Mouse (Mus musculus) liver, postnatal 0 days (tissue): ENCODE measurements around the gene Ralgapa2.

ENCODE experiments used
- CTCF ChIP-seq: sonication (generic); IDR thresholded peaks from 2 replicates; pipeline ENCODE4 v1.5.1; 2016; ENCODE audit warnings: antibody characterized with exemption, low read depth
- EP300 ChIP-seq: IDR thresholded peaks from 2 replicates; pipeline ENCODE4 v1.6.1; 2016; ENCODE audit warnings: antibody characterized with exemption, low read depth, mild to moderate bottlenecking

- no peak for TF ChIP-seq CTCF
- no peak for TF ChIP-seq EP300
These were observed 85.8 kb downstream of the Ralgapa2 start for GRCm38 (mm10) chr2:146426321-146426720.
